Mouse (Mus musculus) brown adipose tissue, adult 24 weeks (tissue): ENCODE measurements around the gene Dpp4. TPM values are rescaled to one million over a fixed set of nuclear protein-coding genes. Genes with fewer than 3 reads are reported as not detected.

Experiments
- H3K27ac ChIP-seq: fragments of 200-500 bp; replicated peaks from 2 replicates; pipeline ENCODE4 v1.5.1; 2012; ENCODE audit warnings: low read depth, mild to moderate bottlenecking, low read length
- H3K4me1 ChIP-seq: fragments of 200-500 bp; 2 replicates; pipeline ENCODE4 v1.6.1; 2012; ENCODE audit warnings: low read length, mixed read lengths; ENCODE audit not compliant: control insufficient read depth, insufficient read depth, insufficient read length
- H3K4me3 ChIP-seq: fragments of 200-500 bp; 2 replicates; pipeline ENCODE4 v1.5.1; 2012; ENCODE audit warnings: low read depth, mild to moderate bottlenecking, low read length, moderate library complexity; ENCODE audit not compliant: insufficient read depth
- polyA plus RNA-seq: library from polyadenylated mRNA; stranded (reverse); fragments of >200 nt; gene quantifications from 2 replicates; pipeline ENCODE4 v1.2.4, GENCODE M21; 2012; ENCODE audit not compliant: missing spikeins, insufficient read depth, insufficient read length

Dpp4 gene
- polyA plus RNA-seq, 1 experiment = 4.7 TPM

DNA sequence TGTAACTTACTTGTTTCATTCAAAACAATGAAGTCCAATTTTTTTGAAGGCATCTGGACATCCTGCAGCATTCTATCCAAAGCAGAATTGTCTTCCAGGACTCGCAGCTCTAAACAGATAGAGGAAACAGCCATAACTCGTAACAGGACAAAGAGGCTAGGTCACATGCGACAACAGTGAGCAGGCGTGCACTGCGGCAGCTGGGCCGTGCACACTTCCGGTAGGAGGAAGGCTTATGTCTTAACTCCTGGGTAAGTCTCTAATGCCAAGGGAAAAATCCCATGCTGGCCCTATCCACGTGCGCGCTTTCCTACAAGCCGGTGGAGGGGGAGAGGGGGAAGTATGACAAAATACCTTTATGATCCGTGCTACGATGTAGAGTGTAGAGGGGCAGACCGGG is 55.4 kb downstream of the Dpp4 start:
- Histone ChIP-seq H3K4me1 (no peaks in the 10 kb centered on the region), H3K27ac (no peak overlapping the region), H3K4me3 (no peak overlapping the region)

DNA sequence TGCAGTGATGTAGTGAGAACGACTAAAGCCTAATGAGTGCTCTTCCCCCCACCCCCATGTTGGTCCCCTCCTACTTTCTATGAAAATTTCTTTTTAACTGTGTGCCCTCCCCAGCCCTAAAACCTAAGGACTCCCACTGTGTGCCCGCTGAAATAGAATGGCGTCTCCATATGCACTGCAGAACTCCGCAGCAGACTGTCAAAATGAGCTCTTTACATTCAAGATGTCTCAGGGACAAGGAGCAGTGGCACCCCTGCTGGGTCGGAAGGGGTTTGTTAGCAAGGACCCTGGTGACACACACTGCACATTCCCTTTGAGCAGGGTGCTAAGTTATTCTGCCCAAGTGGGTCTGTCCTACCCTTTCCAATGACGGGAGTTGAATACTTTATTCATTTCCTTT is 56.3 kb downstream of the Dpp4 start:
- H3K27ac ChIP-seq = no peak overlapping the region
- H3K4me1 ChIP-seq = no peaks in the 10 kb centered on the region

DNA sequence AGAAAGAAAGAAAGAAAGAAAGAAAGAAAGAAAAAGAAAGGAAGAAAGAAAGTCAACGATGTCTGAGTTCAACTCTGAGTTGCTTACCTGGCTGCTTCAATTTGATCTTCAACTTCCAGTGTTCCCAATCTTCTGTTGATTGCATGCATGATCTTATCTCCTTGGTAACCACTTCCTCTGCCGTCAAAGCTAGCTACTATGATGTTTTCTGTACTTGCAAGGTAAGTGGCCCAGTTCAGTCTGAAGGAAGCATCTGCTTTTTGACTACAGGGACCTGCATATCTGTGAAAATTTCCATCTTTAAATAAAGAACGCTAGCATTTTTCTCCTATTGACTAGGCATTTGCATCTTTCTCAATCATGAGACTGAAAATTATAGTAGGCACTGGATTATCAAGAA is 60.0 kb downstream of the Dpp4 start:
- Histone ChIP-seq H3K4me3 (no peak overlapping the region), H3K27ac (no peak overlapping the region), H3K4me1 (no peaks in the 10 kb centered on the region)

More for the DNA sequence above, 56.3 kb downstream of the Dpp4 start:
- no peak overlapping the region for H3K4me3 ChIP-seq

DNA sequence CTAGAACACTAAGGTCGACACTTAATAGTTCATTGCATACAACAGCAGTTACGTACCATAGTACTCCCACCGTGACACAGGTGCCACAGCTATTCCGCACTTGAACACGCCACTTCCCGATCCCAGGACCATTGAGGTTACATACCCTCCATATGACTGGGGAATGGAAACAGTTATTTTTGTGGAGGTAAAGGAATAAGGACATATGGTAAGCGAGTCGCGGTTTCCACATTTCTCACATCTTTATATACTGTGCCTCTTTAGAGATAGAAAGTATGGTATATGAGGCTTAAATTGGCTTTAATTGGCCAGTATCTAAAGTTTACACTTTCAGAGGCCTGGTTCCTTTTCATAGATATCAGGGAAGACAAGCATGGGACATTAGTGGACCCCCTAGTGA is 64.3 kb downstream of the Dpp4 start:
- H3K4me1 ChIP-seq = no peaks in the 10 kb centered on the region
- H3K27ac ChIP-seq = no peak overlapping the region
- H3K4me3 ChIP-seq = no peak overlapping the region

DNA sequence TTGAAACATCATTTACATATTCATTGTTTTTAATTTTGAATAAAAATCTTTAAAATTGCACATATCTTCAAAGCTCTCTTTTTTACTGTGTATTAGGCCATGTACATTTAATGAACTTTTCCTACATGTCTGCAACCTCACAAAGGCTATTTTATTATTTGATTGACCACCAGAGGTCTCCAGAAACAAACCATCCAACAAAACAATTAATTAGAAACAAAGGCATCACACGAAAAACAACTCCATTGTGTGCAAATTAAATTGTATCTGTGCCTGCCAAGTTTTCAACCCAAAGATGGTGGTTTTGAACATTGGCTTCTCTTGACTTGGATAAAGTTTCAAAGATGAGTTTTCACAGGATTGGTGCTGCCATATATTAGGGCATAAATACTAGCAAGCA is 65.3 kb downstream of the Dpp4 start:
- Histone ChIP-seq H3K4me1 (no peaks in the 10 kb centered on the region), H3K4me3 (no peak overlapping the region), H3K27ac (no peak overlapping the region)

DNA sequence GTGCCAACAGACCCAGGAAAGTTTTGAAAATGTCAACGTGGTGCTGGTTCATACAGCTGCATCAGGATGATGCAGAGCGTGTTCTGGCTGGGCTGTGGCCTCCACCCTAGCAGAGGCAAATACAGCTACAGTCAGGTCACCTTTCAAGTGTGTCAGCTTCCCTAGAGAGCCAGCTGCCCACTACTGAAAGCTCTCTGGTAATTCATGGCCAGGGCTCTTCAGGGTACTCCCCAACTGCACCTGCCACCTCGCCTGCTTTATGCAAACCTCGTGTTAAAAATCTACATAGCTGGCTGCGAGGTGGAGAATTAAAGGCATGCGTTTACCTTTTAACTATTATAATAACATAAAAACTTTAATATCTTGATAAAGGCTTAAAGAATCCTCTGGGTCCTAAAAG is 67.7 kb downstream of the Dpp4 start:
- Histone ChIP-seq H3K27ac (no peak overlapping the region), H3K4me3 (no peak overlapping the region), H3K4me1 (no peaks in the 10 kb centered on the region)

DNA sequence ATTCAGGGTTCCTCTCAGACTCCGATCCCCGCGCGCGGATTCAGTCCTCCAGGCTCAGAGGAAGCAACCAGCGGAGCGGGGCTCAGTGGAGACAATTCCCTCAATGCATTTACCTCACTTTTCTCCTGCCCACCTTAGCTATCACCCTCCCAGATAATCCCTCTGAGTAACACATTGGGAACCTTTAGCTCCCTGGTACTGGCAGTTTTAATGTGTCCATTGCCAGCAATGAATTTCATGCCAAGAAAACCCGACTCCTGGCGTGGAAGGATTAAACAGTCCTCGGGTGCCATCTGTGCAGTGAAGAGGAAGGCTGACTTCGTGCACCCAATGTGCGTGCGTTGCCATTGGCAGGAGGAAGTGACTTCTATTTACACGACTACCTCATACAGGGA is 70.3 kb downstream of the Dpp4 start:
- no peak overlapping the region for H3K27ac ChIP-seq
- no peak overlapping the region for H3K4me3 ChIP-seq
- no peaks in the 10 kb centered on the region for H3K4me1 ChIP-seq

DNA sequence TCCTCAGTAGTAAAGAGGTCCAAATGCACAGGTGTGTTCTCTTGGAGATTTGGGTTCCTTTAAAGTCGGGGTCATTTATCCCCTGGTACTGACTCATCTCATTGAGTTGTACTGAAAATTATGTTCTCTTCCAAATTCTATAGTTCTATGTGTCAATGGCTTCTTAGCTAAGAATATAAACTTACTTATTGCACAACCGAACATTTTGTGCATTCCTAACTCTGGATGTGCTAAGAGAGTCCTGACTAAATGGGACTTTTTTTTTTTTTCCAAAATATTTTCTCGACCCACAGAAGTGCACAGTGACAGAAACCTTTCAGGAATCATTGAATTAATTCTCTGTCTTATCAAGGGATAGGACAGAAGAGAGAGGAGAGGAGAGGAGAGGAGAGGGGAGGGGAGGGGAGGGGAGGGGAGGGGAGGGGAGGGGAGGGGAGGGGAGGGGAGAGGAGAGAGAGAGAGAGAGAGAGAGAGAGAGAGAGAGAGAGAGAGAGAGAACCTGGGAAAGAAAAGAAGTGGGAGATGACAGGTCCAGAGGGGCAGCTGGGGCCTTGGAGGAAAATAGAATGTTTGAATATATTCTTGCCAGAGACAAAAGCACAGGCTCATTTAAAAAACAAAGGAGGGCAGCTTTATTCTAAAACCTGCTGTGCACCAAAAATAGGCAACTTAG is 70.8 kb downstream of the Dpp4 start:
- H3K4me1 ChIP-seq = no peaks in the 10 kb centered on the region
- H3K27ac ChIP-seq = no peak overlapping the region
- no peak overlapping the region for H3K4me3 ChIP-seq

DNA sequence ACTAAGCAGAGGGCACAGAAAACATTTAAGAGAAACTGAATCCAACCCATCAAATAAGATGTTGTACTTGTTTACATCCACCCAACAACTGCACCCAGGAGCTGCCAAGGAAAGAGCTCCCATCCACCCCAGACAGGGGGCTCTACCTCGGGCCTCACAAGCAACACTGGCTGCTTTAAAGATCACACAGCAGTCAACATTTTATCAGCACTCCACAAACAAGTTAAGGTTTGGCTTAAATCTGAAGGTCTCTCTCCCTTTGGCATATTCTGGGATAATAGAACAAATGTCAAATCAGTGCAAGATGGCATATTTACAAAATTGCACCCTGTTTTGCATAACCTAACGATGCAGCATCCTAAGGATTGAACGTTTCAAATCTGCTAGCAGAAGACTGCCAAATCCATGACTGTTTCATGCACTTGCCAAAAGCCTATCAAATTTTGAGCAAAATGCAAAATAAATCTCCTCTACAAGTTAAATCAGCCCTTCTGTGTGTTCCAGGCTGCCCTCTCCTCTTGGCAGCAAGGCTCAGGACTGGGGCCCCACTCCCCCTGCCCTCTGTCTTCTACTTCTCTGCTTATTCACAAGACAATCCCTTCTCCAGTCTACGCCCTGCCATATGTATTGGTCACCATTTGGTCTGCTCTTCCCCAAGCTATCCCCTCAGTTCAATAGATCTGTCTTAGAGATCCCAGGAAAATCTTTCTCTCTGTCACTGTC is 72.6 kb downstream of the Dpp4 start:
- Histone ChIP-seq H3K4me3 (no peak overlapping the region), H3K4me1 (no peaks in the 10 kb centered on the region), H3K27ac (no peak overlapping the region)

DNA sequence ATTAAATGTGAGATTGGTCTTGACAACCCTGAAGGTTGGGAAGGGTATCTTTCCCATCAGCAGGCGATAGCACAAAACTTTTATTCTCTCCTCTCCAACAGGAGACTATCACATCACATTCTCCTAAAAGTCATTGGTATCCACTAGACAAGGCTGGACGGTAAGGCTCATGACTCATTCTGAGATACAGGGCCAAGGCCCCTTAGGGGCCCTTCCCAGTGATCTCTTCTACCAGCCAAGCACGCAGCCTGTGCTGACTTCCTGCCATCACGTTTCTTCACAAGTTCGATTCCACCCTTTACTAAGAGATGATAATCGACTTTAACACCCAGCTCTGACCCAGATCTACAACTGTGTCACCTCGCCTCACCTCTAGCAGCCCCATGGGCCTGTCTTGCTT is 74.9 kb downstream of the Dpp4 start:
- no peak overlapping the region for H3K27ac ChIP-seq
- H3K4me1 ChIP-seq = no peaks in the 10 kb centered on the region
- H3K4me3 ChIP-seq = no peak overlapping the region

DNA sequence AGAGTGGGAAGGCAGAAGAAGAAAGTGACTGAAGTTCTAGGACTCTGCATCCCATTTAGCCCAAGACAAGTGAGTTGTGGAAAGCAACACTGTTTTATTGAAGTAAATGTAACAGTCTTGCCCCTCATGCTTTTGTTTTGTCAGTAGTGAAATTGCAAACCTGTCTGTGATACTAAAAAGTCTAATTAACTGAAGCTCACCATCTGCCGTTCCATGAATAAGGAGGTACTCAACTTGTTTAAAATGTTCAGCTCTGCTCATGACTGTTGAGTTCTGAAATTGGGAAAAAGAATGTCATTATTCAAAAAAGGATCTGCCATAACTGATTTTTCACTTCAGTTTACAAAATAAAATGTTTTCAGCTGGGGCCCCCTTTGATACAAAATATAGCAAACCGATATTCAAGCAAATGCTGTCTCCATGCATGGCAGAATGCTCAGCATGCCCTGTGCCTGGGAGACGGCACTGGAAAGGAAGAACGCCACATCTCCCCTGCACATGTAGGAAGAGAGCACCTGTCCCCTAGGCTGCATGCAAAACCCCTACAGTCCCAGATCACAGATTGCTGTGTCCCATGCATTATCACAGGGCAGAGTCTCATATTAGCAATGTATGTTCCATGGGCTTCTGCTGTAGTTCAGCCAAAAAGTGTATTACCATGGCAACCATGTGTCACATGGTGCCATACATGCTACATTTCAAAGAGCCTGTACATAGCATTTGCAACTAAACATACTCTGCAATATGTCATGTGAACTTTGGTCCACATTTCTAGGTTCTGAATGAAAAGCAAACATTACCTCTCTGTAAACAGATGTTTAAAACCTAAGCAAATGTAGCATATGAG is 77.4 kb downstream of the Dpp4 start:
- no peak overlapping the region for H3K27ac ChIP-seq
- no peak overlapping the region for H3K4me3 ChIP-seq
- no peaks in the 10 kb centered on the region for H3K4me1 ChIP-seq

DNA sequence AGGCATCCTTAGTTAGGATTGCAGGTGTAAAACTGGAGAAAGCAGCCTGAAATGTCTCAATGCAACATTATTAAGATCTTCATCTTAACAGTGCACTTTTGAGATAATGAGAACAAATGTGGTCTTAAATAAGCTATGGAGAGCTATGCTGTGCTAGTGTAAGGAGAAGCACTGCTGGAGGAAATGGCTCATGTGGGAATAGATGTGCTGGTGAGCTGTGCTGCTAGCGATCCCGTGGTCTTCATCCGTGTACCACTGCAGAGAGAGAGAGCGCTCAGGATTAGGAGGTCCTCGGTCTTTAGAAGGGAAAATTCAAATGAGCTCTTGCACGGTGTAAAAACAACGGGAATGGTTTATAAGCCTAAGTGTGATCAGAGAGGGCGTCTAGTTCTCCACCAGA is 79.6 kb downstream of the Dpp4 start:
- Histone ChIP-seq H3K4me3 (no peak overlapping the region), H3K27ac (no peak overlapping the region), H3K4me1 (no peaks in the 10 kb centered on the region)

DNA sequence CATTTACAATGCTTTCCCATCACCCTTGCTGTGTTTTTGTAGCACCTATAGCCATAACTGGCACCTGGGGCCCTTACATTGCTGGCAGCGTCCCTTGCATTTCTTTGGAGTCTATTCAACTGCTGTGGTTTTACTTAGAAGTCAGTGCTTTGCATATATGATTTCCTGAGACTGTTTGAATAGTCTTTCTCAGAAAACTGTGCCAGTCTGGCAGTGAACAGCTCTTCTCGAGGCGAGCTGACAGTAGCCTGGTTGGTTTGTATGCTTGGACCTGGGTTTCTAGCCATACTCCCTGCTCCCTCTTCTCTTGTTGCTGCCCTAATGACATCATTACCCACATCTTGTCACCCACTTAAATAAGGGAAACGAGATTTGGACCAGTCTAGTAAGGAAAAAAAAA is 80.1 kb downstream of the Dpp4 start:
- H3K4me1 ChIP-seq = no peaks in the 10 kb centered on the region

DNA sequence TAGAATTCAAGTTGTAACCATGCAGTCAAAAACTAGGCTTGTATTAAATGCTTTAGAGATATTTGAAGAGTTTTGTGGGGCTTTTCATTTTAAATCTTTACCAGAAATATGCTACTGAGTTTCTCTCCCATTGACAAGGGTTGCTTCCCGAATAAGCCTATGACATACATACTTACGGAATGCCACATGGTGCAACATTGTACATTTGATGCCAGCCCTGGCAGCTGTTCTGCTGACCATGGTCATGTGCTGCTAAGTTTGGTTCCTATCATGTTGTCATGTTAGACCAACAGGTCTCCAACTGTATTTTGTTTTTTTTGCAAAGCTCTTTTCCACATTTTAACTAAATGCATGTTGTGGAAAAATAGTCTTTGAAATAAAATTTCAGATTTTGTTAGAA is 86.6 kb downstream of the Dpp4 start:
- H3K4me3 ChIP-seq = no peak overlapping the region
- H3K27ac ChIP-seq = no peak overlapping the region

More for the DNA sequence above, 80.1 kb downstream of the Dpp4 start:
- Histone ChIP-seq H3K4me3 (no peak overlapping the region), H3K27ac (no peak overlapping the region)

DNA sequence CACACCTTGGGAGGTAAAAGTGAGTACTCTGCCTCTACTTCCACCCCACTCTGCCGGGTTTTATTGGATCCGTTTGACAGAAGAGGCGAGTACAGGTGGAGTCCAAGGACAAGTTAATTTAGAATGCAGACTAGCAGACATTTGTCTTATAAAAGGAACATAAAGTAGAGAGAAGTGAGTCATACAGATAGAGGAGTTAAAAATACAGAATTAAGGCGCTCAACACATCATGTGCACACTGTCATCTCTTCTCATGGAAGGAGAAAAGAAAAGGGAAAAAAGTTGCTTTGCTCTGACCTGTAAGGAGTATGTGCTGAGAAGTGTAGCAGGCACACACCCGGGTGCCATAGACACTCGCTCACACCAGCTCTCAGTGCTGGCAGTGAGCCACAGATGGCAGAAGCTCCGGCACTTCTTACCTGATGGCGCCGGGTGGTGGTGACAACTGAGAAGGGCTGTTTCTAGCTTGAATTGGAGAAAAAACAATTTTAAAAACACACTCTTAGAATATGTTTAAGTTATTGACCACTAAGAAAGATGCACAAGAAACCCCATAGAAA is 88.9 kb downstream of the Dpp4 start:
- H3K27ac ChIP-seq = no peak overlapping the region
- no peaks in the 10 kb centered on the region for H3K4me1 ChIP-seq
- H3K4me3 ChIP-seq = no peak overlapping the region

More for the DNA sequence above, 86.6 kb downstream of the Dpp4 start:
- H3K4me1 ChIP-seq = no peaks in the 10 kb centered on the region
